Mouse (Mus musculus) heart, postnatal 0 days (tissue): ENCODE data around the gene 4933428G20Rik. TPM values are rescaled to one million over a fixed set of nuclear protein-coding genes. Genes with fewer than 3 reads are reported as not detected.

Experiments
- ATAC-seq: fragments of 200-750 bp; cut with Nextera tagmentation; 2 replicates; pipeline ENCODE4 v1.8.0; 2017; ENCODE audit warnings: low read depth, moderate number of reproducible peaks, moderate library complexity; ENCODE audit not compliant: insufficient read depth
- DNase-seq: peaks from one replicate; pipeline ENCODE4 v3.0.0-alpha.2; 2016; ENCODE audit warnings: low spot score
- H3K27ac ChIP-seq: fragments of 300-500 bp; sonication (generic); 2 replicates; pipeline ENCODE4 v1.5.1; 2014; ENCODE audit warnings: low read depth, mild to moderate bottlenecking
- H3K27me3 ChIP-seq: fragments of 300-500 bp; sonication (generic); 2 replicates; pipeline ENCODE4 v1.6.1; 2014; ENCODE audit warnings: low read length, mixed read lengths; ENCODE audit not compliant: control insufficient read depth, insufficient read depth
- H3K36me3 ChIP-seq: fragments of 300-500 bp; sonication (generic); replicated peaks from 2 replicates; pipeline ENCODE4 v1.6.1; 2014; ENCODE audit warnings: low read length, mixed read lengths; ENCODE audit not compliant: control insufficient read depth, insufficient read depth
- H3K4me1 ChIP-seq: fragments of 300-500 bp; sonication (generic); 2 replicates; pipeline ENCODE4 v1.6.1; 2014; ENCODE audit warnings: antibody characterized with exemption; ENCODE audit not compliant: control insufficient read depth, insufficient read depth
- H3K4me2 ChIP-seq: fragments of 300-500 bp; sonication (generic); 2 replicates; pipeline ENCODE4 v1.6.1; 2014; ENCODE audit warnings: low read depth, mild to moderate bottlenecking, low read length, moderate library complexity
- H3K4me3 ChIP-seq: fragments of 300-500 bp; sonication (generic); 2 replicates; pipeline ENCODE4 v1.5.1; 2014; ENCODE audit warnings: low read depth, low read length
- H3K9ac ChIP-seq: fragments of 300-500 bp; sonication (generic); replicated peaks from 2 replicates; pipeline ENCODE4 v1.6.1; 2014; ENCODE audit warnings: low read depth, low read length, mixed read lengths
- H3K9me3 ChIP-seq: fragments of 300-500 bp; sonication (generic); replicated peaks from 2 replicates; pipeline ENCODE4 v1.6.1; 2016; ENCODE audit warnings: low read length; ENCODE audit not compliant: control insufficient read depth
- CTCF ChIP-seq: IDR thresholded peaks from 2 replicates; pipeline ENCODE4 v1.5.1; 2016; ENCODE audit warnings: antibody characterized with exemption, control low read depth, low read depth
- EP300 ChIP-seq: IDR thresholded peaks from 2 replicates; pipeline ENCODE4 v1.6.1; 2016; ENCODE audit warnings: antibody characterized with exemption, low read depth
- WGBS: fragments of 180-500 bp; shearing (Covaris S2); extraction: QIAGEN DNeasy Blood & Tissue Kit; methylation state at CpG from one replicate; pipeline ENCODE4 v1.1.7; 2014; 5-methylcytosine and 5-hydroxymethylcytosine counted together
- polyA plus RNA-seq: library from polyadenylated mRNA; unstranded; fragments of >200 nt; fragmentation: Nextera tagmentation; extraction: Ambion mirVana; gene quantifications from 2 replicates; pipeline ENCODE4 v1.2.1, GENCODE M21; 2015
- total RNA-seq: library from RNA; depleted of rRNA; stranded (reverse); fragments of >200 nt; gene quantifications from 2 replicates; pipeline ENCODE4 v1.2.3, GENCODE M21; 2014; ENCODE audit warnings: low replicate concordance

4933428G20Rik gene
- total and polyA plus RNA-seq, 2 experiments from 2014 or later, result 0.45 TPM; not detected in 1

DNA sequence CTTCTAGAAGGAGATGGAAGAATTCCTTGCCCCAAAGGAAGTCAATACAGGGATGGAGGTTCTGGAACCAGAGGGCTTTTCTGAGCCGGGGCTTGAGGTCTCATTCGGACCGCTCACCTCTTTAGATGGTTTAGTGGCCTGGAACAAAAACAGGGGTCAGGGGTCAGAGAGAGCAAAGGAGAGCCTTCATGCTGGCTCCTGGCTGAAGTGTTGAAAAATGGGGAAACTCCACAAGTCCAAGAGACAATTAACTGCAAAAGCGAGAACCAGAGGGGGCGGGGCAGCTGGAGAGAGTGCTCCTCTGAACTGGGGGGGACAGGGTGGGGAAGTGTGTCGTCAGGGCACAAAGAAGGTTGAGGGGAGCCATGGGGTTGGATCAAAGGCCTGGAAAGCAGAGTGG lies 12.4 kb upstream of the 4933428G20Rik start:
- no peaks in the 10 kb centered on the region for H3K9me3 ChIP-seq
- H3K4me3 ChIP-seq, result peak overlapping the region; percentile 14; the same call in 1 of the 2 replicates
- ATAC-seq (no peak), DNase-seq (no peak)
- H3K36me3 ChIP-seq, result no peaks in the 10 kb centered on the region
- H3K4me2 ChIP-seq, result peak overlapping the region; percentile 44; the same call in 1 of the 2 replicates
- no peaks in the 10 kb centered on the region for H3K4me1 ChIP-seq
- 70% methylated on average over 6 of the region's 6 CpGs for WGBS
- TF ChIP-seq CTCF (no peak), EP300 (no peak)
- peak overlapping the region; percentile 62; the same call in 1 of the 2 replicates for H3K27ac ChIP-seq
- no peaks in the 10 kb centered on the region for H3K27me3 ChIP-seq
- no peak overlapping the region for H3K9ac ChIP-seq

DNA sequence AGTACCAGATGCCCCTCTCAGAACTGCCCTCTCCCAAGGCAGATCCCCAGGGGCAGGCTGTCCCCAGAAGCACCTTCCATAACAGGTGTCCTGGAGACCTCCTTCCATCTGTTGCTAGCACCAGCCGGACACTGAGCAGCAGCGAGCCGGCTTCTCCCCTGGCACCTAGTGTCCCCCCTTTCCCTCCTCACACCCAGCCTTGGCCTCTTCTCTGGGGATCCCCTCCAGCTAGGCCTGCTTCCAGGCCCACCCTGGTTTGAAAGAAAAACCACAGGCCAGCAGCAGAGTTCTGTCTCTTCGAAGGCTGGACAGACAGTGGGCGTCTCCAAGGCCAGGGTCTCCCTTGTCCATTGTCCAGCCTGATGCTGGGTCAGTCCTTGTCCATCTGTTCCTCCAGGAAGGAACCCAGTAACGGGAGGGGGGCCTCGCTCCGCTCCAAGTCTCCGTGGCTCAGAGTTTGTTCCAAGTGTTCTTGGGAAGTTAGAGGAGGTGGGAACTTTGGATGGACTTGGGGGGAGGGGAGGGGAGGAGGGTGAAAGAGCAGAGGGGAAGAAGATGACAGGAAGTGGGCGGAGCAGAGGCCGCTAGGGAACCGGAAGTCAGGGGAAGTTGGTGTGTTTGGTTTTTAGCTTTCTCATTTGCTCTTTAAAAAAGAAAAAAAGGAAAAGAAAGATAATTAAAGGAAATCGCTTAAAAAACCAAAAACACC lies 11.7 kb upstream of the 4933428G20Rik start:
- peak; percentile 42 for ATAC-seq
- Histone ChIP-seq H3K4me3 (peak overlapping the region; percentile 14; the same call in 1 of the 2 replicates), H3K9ac (no peak overlapping the region), H3K27me3 (no peaks in the 10 kb centered on the region), H3K9me3 (no peaks in the 10 kb centered on the region), H3K4me2 (peak overlapping the region; percentile 44), H3K27ac (peak overlapping the region; percentile 62), H3K36me3 (no peaks in the 10 kb centered on the region), H3K4me1 (no peaks in the 10 kb centered on the region)
- DNase-seq, result peak; percentile 51
- 38% methylated on average over 13 of the region's 13 CpGs for WGBS
- no peak for TF ChIP-seq EP300
- no peak for TF ChIP-seq CTCF

DNA sequence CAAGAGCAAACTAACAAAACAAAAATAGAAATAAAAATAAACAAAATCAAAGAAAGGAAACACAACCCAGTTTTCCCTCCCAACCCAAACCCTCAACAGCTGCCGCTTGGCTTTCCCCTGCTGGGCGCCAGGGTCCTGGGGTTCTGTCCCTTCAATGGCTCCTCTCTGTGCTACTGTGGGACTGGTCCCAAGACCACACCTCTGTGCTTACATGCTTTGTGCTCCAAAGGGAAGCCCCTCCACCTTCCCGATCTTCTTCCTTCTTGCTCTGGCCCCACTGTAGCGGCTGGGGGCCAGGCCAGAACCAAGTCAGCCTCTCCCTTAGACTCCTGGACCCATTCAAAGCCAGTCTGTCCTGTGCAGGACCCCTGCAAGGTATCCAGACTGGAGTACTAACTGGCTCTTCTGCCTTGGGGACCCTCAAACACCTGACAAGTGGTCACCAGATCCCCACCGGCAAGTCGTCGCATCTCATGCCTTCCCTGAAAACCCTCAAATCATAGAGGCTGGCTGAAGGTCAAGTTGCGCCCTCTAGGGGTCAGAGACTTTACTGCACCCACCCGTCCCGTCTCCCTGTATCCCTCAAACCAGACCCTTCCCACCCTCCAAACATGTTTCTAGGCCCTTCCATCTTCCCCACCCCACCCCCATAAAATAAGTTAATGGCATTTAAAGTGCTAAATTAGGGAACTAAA lies 11.0 kb upstream of the 4933428G20Rik start:
- H3K9me3 ChIP-seq, result no peaks in the 10 kb centered on the region
- H3K4me3 ChIP-seq, result 0 out of 2 replicates have a peak overlapping the region, but pooled peaks have one; percentile 7
- ATAC-seq, result peak; percentile 50
- no peaks in the 10 kb centered on the region for H3K27me3 ChIP-seq
- H3K4me2 ChIP-seq, result peak overlapping the region; percentile 44
- TF ChIP-seq CTCF (peak; percentile 74), EP300 (no peak)
- H3K9ac ChIP-seq, result no peak overlapping the region
- peak overlapping the region; percentile 62; the same call in 1 of the 2 replicates for H3K27ac ChIP-seq
- H3K4me1 ChIP-seq, result no peaks in the 10 kb centered on the region
- 31% methylated on average over 10 of the region's 10 CpGs for WGBS
- no peaks in the 10 kb centered on the region for H3K36me3 ChIP-seq
- DNase-seq, result peak; percentile 73

DNA sequence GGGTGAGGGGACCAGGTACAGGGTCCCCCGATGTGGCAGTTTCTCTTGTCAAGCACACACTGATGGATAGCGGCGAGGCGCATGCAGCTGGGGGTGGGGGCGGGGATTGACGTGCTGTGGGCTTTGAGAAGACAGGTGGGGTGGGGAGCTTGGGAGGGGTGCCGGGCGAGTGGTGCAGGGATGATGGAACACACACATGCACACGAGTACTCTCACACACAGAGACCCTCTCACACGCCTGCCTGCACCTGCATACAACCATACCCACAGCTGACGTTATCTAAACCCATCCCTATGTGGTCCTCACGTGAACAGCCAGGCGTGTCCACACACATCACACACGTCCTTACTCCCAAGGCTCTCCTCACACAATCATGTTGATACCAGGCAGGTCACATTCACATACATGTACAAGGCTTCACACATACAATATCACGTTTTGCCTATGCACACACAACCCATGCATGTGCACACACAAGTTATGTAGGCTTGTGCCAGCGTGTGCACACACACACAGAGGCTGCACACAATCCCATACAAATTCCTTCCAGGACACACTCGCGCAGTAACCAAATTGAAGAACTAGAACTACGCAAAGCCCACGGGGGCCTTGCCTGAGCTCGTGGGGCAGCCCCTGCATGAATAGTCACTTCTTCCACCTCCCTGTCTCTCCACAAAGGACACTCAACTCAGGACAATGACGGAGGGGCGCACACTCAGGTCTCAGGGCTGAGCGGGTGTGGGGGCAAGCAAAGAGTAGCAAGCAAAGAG lies 9.8 kb upstream of the 4933428G20Rik start:
- no peak overlapping the region for H3K9ac ChIP-seq
- no peaks in the 10 kb centered on the region for H3K9me3 ChIP-seq
- H3K27me3 ChIP-seq, result no peaks in the 10 kb centered on the region
- 75% methylated on average over 24 of the region's 24 CpGs for WGBS
- no peaks in the 10 kb centered on the region for H3K36me3 ChIP-seq
- no peak overlapping the region for H3K4me2 ChIP-seq
- ATAC-seq (no peak), DNase-seq (no peak)
- H3K4me3 ChIP-seq, result no peak overlapping the region
- no peak for TF ChIP-seq CTCF
- TF ChIP-seq EP300, result no peak
- H3K4me1 ChIP-seq, result no peaks in the 10 kb centered on the region
- no peak overlapping the region for H3K27ac ChIP-seq

DNA sequence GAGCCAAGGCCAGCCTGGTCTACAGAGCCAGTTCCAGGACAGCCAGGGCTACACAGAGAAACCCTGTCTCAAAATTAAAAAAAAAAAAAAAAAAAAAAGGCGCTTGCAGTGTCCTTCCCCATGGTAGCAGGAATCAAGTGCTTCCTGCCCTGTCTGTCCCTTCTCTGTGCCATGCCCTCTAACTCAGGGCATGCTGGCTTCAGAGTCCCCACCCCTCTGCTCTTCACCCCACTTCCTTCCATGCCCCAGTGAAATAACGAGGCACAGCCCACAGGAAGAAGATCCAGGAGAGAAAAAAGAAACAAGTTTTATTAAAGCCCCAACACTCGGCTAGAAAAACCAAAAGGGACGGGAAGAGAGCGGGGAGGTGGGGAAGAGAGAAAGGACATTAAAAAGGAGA lies 8.9 kb upstream of the 4933428G20Rik start:
- ATAC-seq (no peak), DNase-seq (no peak)
- TF ChIP-seq CTCF (no peak), EP300 (no peak)
- H3K27ac ChIP-seq, result no peak overlapping the region
- H3K4me2 ChIP-seq, result no peak overlapping the region
- H3K9me3 ChIP-seq, result no peaks in the 10 kb centered on the region
- no peak overlapping the region for H3K4me3 ChIP-seq
- 42% methylated on average over 5 of the region's 5 CpGs for WGBS
- H3K4me1 ChIP-seq, result no peaks in the 10 kb centered on the region
- no peaks in the 10 kb centered on the region for H3K36me3 ChIP-seq
- H3K27me3 ChIP-seq, result no peaks in the 10 kb centered on the region
- no peak overlapping the region for H3K9ac ChIP-seq
